Mouse (Mus musculus) retina, embryonic 14.5 days (tissue): ENCODE data around the gene Efcab6.
A peak's percentile ranks its signal among the peaks of the same experiment; 100 is the strongest.

ENCODE experiments used
- DNase-seq: peaks from one replicate; pipeline ENCODE4 v3.0.0-alpha.2; 2015; ENCODE audit warnings: low spot score

The Efcab6 gene

GRCm38 (mm10) chr15:83977108-83977507 lies 88.1 kb downstream of the Efcab6 start:
- DNase-seq, result no peak

- no peak for DNase-seq
These were observed 93.0 kb downstream of the Efcab6 start for GRCm38 (mm10) chr15:83972206-83972605.

DNA sequence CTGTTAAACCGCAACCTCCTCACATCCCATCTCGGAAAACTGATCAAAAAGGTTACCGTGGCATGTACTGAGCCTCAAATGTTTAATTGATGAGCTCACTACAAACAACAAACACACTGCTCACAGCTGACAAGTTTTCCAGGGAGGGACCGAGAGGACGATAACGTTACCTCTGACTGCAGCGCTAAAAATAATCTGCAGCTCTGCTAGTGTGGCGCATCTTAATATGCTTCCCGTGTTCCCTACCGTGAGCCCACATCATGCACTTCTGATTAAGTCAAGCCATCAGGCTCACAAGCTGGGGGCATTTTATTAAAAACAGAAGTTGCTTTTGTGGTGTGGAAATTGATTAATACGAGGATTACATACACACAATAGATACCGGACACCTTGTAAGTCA lies 97.4 kb downstream of the Efcab6 start:
- DNase-seq, result no peak

DNA sequence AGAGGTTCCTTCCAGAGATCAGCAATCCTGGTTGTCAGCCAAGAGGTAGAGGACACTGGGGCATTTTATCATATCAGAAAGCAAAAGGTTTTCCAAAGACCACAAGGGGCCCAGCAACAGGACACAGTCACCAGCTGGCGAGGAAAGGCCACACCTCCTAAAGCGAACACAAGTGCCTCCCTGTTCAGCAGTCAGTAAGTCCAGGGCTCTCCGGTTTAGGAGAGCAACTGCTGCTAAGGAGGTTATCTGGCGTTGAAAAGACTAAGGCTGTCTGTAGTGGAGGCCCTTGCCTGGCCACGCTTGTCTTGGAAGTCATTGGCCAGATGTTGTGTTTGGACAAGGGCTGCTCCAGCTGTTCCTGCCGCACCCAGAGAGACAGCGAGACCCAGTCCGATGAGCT lies 100.1 kb downstream of the Efcab6 start:
- DNase-seq, result no peak

DNA sequence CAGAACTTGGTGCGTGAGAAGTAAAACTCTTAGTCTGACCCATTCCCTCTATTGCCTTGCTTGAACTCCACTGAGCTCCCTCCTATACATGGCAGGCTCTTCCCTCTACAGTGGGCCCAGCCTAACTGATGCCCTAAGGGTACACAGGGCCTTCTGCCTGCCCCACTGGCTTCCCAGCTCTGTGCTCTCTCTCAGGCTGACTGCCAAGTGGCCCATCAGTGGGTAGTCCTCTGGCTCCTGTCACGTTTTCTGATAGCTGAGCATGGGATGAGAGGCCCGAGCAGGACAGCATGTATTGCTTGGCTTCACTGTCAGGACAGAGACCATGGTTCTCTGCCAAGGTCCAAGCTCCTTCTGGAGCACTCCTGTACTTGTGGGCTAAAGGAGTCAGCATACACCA lies 106.8 kb downstream of the Efcab6 start:
- no peak for DNase-seq

GRCm38 (mm10) chr15:83956996-83957395 lies 108.2 kb downstream of the Efcab6 start:
- no peak for DNase-seq

- DNase-seq, result no peak
These were observed 109.1 kb downstream of the Efcab6 start for GRCm38 (mm10) chr15:83955948-83956707.

GRCm38 (mm10) chr15:83949729-83950491 lies 115.3 kb downstream of the Efcab6 start:
- no peak for DNase-seq

- no peak for DNase-seq
These were observed 125.5 kb downstream of the Efcab6 start for GRCm38 (mm10) chr15:83939703-83940102.

DNA sequence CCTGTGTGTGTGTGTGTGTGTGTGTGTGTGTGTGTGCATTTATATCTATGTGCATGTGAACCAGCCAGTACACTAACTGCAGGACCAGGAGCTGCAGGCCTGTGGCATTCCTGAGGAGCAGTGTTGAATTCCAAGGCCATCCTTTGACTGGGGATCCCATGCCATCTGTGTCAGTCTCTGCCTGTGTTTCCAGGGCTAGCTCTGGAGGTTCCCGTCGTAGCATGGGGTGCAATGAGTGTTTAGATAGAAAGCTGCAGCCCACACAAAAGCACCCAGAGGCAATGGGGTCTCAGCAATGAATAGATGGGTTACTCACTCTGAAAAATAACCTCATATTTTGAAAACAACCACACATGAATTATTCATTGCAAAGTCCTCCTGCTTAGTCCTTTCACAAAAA lies 126.7 kb downstream of the Efcab6 start:
- no peak for DNase-seq

- DNase-seq, result no peak
These were observed 128.7 kb downstream of the Efcab6 start for GRCm38 (mm10) chr15:83936506-83936905.

DNA sequence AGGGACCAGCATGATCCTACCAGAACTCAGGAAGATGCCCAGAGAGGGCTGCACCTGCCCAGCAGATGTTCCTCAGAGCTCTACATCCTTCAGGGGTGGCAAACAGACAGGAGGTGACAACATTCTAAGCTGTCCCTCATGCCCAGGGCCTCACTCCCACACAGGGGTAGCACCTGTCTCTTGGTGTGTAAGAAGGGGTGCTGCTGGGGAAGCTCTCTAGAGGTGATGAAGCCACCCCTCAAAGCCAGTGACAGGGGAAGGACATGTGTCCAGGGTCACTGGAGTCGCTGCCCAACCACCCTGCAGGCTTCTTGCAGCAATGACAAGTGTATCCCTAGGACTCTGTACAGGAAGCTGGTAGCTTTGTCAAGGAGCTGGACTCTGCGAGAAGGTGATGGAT lies 130.4 kb downstream of the Efcab6 start:
- no peak for DNase-seq

DNA sequence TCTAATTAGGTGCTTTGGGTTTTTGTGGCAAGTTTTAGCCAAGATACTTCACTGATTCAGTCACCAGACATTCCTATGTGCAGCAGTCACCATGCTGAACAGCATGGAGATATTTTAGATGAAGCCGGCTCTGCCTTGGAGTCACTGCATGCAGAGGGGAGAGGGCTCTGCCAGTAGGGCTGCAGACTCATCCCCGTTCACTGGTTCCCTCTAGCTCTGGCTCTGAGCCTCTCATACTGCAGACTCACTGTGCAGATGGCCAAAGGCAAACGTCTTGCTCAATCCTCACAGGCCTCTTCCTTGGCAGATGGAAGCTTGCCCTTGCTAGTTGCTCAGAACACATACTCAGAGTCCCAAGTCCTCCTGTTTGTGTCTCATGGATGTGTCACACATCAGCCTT lies 139.8 kb downstream of the Efcab6 start:
- DNase-seq, result no peak

DNA sequence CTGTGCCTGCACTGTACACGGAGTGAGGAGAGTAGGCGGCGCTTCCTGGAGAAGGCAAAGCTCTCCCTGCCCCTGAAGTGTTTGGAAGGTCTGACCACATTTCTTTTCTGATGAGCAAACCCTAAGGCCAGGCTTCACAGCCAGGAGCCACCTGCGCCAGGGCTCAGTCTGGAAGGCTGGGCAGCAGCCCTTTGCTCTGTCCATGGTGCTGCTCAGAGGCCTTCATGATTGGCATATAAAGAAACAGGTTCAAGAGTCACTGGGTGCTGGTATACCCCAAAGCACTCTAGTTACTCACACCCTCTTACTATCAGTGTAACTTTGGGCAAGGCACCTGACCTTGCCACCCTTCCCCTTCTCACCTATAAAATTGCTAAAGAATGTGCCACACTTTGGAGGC lies 140.5 kb downstream of the Efcab6 start:
- peak; percentile 49 for DNase-seq

GRCm38 (mm10) chr15:83915376-83915775 lies 149.8 kb downstream of the Efcab6 start:
- no peak for DNase-seq

GRCm38 (mm10) chr15:83913028-83913714 lies 152.0 kb downstream of the Efcab6 start:
- DNase-seq, result no peak

- no peak for DNase-seq
These were observed 158.7 kb downstream of the Efcab6 start for GRCm38 (mm10) chr15:83906472-83906871.

DNA sequence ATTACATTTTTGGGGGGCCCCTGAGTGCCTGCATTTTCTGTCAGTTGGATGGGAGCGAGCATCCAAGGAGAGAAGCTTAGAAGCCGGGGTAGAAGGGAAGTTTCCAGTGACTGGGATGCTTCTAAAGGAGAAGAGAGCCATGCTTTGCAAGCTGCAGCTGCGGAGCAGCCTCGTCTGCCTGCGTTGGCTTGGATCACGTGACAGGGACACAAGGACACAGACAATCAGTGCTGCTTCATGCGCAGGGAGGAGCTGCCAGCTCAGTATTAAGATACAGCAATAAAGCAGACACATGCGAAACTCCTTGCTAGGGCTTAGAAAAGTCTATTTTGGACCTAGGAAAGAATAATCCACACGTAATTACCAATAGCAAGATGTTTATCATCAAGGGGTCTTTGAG lies 167.9 kb downstream of the Efcab6 start:
- DNase-seq, result peak; percentile 16

DNA sequence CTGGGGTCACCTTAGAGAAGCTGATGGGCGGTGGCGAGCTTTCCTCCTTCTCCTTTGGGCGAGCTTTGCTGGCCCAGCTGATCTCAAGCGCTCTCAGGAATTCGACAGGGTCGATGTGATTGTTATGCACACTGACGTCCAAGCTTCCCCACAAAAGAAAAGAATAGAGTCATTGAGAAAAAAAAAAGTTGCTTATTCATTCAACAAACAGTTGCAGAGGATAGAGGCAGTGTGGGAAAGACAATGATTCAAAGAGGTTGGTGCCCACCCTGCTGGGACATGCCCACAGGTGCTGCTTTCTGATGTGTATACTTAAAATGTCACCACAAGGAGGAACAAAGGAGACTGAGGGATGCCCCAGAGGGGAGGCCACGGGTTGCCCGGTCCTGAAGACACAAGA lies 169.2 kb downstream of the Efcab6 start:
- no peak for DNase-seq

DNA sequence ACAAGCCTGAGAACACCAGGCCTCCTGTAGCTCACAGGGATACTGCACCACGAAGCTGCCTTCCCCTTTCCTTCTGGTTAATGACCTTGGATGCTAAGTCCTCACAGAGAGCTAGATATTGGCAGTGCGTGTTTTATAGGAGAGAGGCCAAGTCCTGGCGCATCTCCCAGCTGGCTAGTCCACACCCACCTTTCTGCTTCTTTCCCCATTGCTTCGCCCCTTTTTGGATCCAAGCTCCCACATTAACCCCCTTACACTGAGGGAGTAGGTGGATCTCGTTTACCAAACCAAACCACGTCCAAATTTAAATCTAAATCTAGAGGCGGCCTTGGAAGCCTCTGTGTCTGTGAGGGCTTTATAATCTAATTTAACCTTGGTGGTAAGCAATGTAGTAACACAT lies 170.9 kb downstream of the Efcab6 start:
- DNase-seq, result no peak

DNA sequence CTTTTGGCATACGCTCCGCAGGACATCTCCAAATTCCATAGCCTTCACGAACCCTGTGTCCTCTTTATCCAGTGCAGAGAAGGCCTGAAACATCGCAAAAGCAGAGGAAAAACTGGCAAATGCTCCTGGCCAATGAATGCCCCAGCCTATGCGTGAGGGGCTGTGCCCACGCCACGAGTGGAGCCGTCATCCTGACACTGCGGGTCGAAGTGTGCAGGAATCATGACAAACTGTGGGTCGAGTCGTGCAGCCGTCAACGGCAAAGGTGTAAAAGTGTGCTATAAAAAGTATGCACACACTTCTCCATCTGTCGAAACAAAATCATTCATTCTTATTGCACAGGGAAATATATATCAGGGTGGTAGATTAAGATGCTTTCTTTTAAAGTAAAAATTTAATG lies 172.3 kb downstream of the Efcab6 start:
- no peak for DNase-seq

DNA sequence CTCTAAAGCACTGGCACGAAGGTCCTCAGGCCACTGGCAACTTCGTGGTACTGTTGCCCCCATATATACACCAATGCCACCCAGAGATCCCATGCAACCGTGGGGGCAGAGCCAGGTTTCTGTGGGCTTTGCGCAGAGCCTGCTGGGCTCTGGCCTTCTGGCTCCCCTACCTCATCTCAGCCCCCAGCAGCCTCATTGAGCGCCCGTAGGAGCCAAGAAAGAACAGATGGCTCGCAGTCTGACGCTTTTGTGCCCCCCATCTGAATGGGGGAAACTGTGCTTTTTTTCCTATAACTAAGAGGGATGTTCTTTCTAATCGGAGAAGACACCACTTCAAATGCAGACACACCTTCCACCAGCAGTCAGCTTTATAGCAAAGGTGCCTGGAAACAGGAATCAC lies 180.9 kb downstream of the Efcab6 start:
- DNase-seq, result no peak

DNA sequence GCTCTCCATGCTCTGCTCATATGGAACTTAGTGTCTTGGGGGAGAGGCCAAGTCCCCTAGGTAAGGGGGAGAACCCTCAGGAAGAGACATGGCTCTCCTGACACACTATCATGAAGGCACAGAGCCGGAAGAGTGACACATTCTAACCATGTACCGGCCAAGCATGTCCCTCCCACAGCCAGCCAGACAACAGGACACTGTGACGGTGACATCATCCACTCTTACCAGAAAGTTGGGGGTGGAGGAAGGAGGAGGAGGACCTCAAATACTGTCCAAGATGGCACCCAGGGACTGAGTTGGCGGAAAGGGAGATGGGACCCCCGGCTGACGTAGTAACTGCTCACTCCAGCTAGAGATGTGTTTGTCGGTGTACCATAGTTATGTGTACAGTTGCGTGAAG lies 181.4 kb downstream of the Efcab6 start:
- DNase-seq, result no peak
